Mouse (Mus musculus) intestine, postnatal 0 days (tissue): ENCODE measurements around the gene Kptn. TPM values are rescaled to one million over a fixed set of nuclear protein-coding genes. Genes with fewer than 3 reads are reported as not detected.
A peak's percentile ranks its signal among the peaks of the same experiment; 100 is the strongest.

Source experiments
- ATAC-seq: fragments of 200-750 bp; cut with Nextera tagmentation; 2 replicates; pipeline ENCODE4 v1.8.0; 2017; ENCODE audit warnings: mild to moderate bottlenecking, moderate TSS enrichment, moderate library complexity
- H3K27ac ChIP-seq: fragments of 300-500 bp; sonication (generic); 2 replicates; pipeline ENCODE4 v1.5.1; 2014; ENCODE audit warnings: mild to moderate bottlenecking, low read depth, low read length, moderate library complexity
- H3K27me3 ChIP-seq: fragments of 300-500 bp; sonication (generic); replicated peaks from 2 replicates; pipeline ENCODE4 v1.6.1; 2014; ENCODE audit warnings: low read length, mixed read lengths; ENCODE audit not compliant: control insufficient read depth, insufficient read depth
- H3K36me3 ChIP-seq: fragments of 300-500 bp; sonication (generic); 2 replicates; pipeline ENCODE4 v1.6.1; 2014; ENCODE audit warnings: mild to moderate bottlenecking, moderate library complexity; ENCODE audit not compliant: control insufficient read depth, insufficient read depth
- H3K4me1 ChIP-seq: fragments of 300-500 bp; sonication (generic); replicated peaks from 2 replicates; pipeline ENCODE4 v1.6.1; 2014; ENCODE audit warnings: antibody characterized with exemption, low read length, mixed read lengths; ENCODE audit not compliant: control insufficient read depth, insufficient read depth
- H3K4me2 ChIP-seq: fragments of 300-500 bp; sonication (generic); replicated peaks from 2 replicates; pipeline ENCODE4 v1.6.1; 2014; ENCODE audit warnings: low read depth, mild to moderate bottlenecking, moderate library complexity
- H3K4me3 ChIP-seq: fragments of 300-500 bp; sonication (generic); 2 replicates; pipeline ENCODE4 v1.5.1; 2014; ENCODE audit warnings: low read depth, low read length
- H3K9ac ChIP-seq: fragments of 300-500 bp; sonication (generic); 2 replicates; pipeline ENCODE4 v1.6.1; 2014; ENCODE audit warnings: mild to moderate bottlenecking, low read depth, low read length
- H3K9me3 ChIP-seq: fragments of 300-500 bp; sonication (generic); 2 replicates; pipeline ENCODE4 v1.6.1; 2016; ENCODE audit warnings: mixed run types; ENCODE audit not compliant: control insufficient read depth
- CTCF ChIP-seq: sonication (generic); IDR thresholded peaks from 2 replicates; pipeline ENCODE4 v1.5.1; 2016; ENCODE audit warnings: low read depth, mild to moderate bottlenecking, control low read depth, antibody characterized with exemption, moderate library complexity
- WGBS: fragments of 180-500 bp; shearing (Covaris S2); extraction: QIAGEN DNeasy Blood & Tissue Kit; methylation state at CpG from one replicate; pipeline ENCODE4 v1.1.7; 2014; 5-methylcytosine and 5-hydroxymethylcytosine counted together
- polyA plus RNA-seq: library from polyadenylated mRNA; unstranded; fragments of >200 nt; fragmentation: Nextera tagmentation; extraction: Ambion mirVana; gene quantifications from 2 replicates; pipeline ENCODE4 v1.2.1, GENCODE M21; 2015

Kptn gene
- polyA plus RNA-seq, 1 experiment from 2014 or later = 14.4 TPM

- Histone ChIP-seq H3K9ac (no peak overlapping the region), H3K27ac (no peak overlapping the region), H3K27me3 (peaks cover 13% of the 10 kb centered on the region; the same call in 1 of the 2 replicates), H3K4me1 (no peaks in the 10 kb centered on the region), H3K4me3 (no peak overlapping the region), H3K36me3 (no peaks in the 10 kb centered on the region), H3K4me2 (no peak overlapping the region), H3K9me3 (no peaks in the 10 kb centered on the region)
- no peak for TF ChIP-seq CTCF
- ATAC-seq = no peak
- 72% methylated on average over 9 of the region's 9 CpGs for WGBS
Measured at GRCm38 (mm10) chr7:16155132-16155872, 35.6 kb downstream of the Kptn start.

- H3K27ac ChIP-seq = no peak overlapping the region
- WGBS = 61% methylated on average over 8 of the region's 8 CpGs
- TF ChIP-seq CTCF = no peak
Measured at GRCm38 (mm10) chr7:16156105-16156714, 36.5 kb downstream of the Kptn start.

GRCm38 (mm10) chr7:16158735-16159134 is 39.0 kb downstream of the Kptn start:
- H3K27ac ChIP-seq = no peak overlapping the region
- H3K9ac ChIP-seq = no peak overlapping the region
- WGBS = 11% methylated on average over 39 of the region's 39 CpGs
- H3K4me2 ChIP-seq = 0 out of 2 replicates have a peak overlapping the region, but pooled peaks have one; percentile 10
- ATAC-seq = no peak
- no peak for TF ChIP-seq CTCF
- peaks cover 13% of the 10 kb centered on the region; the same call in 1 of the 2 replicates for H3K27me3 ChIP-seq
- no peak overlapping the region; the same call in 1 of the 2 replicates for H3K4me3 ChIP-seq
- no peaks in the 10 kb centered on the region for H3K9me3 ChIP-seq
- H3K4me1 ChIP-seq = no peaks in the 10 kb centered on the region
- H3K36me3 ChIP-seq = no peaks in the 10 kb centered on the region

More at GRCm38 (mm10) chr7:16156105-16156714, 36.5 kb downstream of the Kptn start:
- no peak overlapping the region for H3K4me3 ChIP-seq
- H3K4me1 ChIP-seq = no peaks in the 10 kb centered on the region
- ATAC-seq = no peak
- peaks cover 13% of the 10 kb centered on the region; the same call in 1 of the 2 replicates for H3K27me3 ChIP-seq
- H3K36me3 ChIP-seq = no peaks in the 10 kb centered on the region
- H3K9ac ChIP-seq = no peak overlapping the region
- no peak overlapping the region for H3K4me2 ChIP-seq
- no peaks in the 10 kb centered on the region for H3K9me3 ChIP-seq

- no peak for ATAC-seq
- 58% methylated on average over 3 of the region's 3 CpGs for WGBS
- Histone ChIP-seq H3K4me2 (no peak overlapping the region), H3K4me1 (no peaks in the 10 kb centered on the region), H3K36me3 (no peaks in the 10 kb centered on the region), H3K27ac (no peak overlapping the region), H3K4me3 (no peak overlapping the region), H3K9ac (no peak overlapping the region), H3K27me3 (peaks cover 13% of the 10 kb centered on the region; the same call in 1 of the 2 replicates), H3K9me3 (no peaks in the 10 kb centered on the region)
- TF ChIP-seq CTCF = no peak
Measured at GRCm38 (mm10) chr7:16160702-16161101, 41.0 kb downstream of the Kptn start.

GRCm38 (mm10) chr7:16161302-16161701 is 41.6 kb downstream of the Kptn start:
- no peaks in the 10 kb centered on the region for H3K9me3 ChIP-seq
- H3K27ac ChIP-seq = no peak overlapping the region
- no peak for TF ChIP-seq CTCF
- ATAC-seq = no peak
- no peak overlapping the region for H3K9ac ChIP-seq
- no peaks in the 10 kb centered on the region for H3K36me3 ChIP-seq
- no peak overlapping the region for H3K4me2 ChIP-seq
- H3K4me3 ChIP-seq = no peak overlapping the region
- WGBS = 87% methylated on average over 9 of the region's 9 CpGs
- H3K27me3 ChIP-seq = peaks cover 13% of the 10 kb centered on the region; the same call in 1 of the 2 replicates
- no peaks in the 10 kb centered on the region for H3K4me1 ChIP-seq

- Histone ChIP-seq H3K27me3 (peaks cover 13% of the 10 kb centered on the region; the same call in 1 of the 2 replicates), H3K4me2 (no peak overlapping the region), H3K4me3 (no peak overlapping the region), H3K9ac (no peak overlapping the region), H3K36me3 (no peaks in the 10 kb centered on the region), H3K4me1 (no peaks in the 10 kb centered on the region), H3K9me3 (no peaks in the 10 kb centered on the region), H3K27ac (no peak overlapping the region)
- 69% methylated on average over 7 of the region's 7 CpGs for WGBS
- no peak for ATAC-seq
- TF ChIP-seq CTCF = no peak
Measured at GRCm38 (mm10) chr7:16162036-16162435, 42.3 kb downstream of the Kptn start.
